In the genomic region with DNA sequence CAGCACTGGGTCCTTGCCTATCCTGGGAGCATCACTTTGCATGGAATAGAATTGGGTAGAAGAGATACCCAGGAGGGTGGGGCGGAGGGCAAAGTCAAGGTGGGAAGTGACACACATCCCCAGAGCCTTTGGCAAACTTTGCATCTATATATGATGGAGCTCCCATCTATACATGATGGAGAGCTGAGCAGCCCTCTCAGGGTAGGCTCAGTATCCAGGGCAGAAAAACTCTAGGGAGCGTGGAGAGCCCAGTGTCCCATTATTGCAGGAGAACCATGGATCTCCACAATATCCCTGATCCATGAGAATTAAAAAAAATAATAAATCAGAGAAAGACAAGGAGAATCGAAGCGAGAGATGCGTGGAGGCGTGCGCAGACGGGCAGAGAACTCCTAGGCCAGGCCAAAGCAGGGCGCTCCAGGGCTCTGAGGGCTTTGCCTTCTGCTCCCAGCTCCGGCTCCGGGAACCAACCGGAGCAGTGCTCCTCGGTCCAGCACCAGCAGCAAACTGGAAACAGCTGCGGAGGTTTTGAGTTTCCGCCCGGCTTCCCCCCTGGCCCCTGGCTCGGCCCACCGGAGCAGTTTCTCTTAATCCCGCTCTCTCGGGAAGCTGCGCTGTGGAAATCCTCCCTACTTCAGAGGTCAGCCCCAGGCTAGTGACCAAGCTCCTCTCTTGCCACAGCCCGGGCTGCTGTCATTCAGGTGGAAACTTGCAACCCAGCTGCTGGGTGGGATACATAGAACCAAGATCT, we compare ENCODE assay signal across 15 mouse cellular contexts. TPM values are rescaled to one million over a fixed set of nuclear protein-coding genes. Genes with fewer than 3 reads are reported as not detected.
A peak's percentile ranks its signal among the peaks of the same experiment; 100 is the strongest.
DNase-seq lines count a peak whose midpoint lies in the region; ATAC-seq lines count a peak whose summit lies in the region.
"Had no signal": no experiment of that assay in that cellular context is flagged by ENCODE, and none has a peak within 500 bp of the region (broad histone marks: within the 10 kb centered on the region; RNA-seq: fewer than 3 reads in every experiment).

No protein-coding gene starts in this region.

- no peak for DNase-seq in kidney, adult 18-20 months
- DNase-seq in embryo, embryonic 10.5 days (ENCODE audit: low spot score), result peak; percentile 76
- peak; percentile 91 for DNase-seq in embryonic facial prominence, embryonic 10.5 days (ENCODE audit: low spot score)
- no peak for DNase-seq in ovary, postnatal 10 days (ENCODE audit: low spot score)
- DNase-seq in right cerebral cortex, postnatal 25 days, result no peak
- DNase-seq: heart, adult 18-20 months; heart, postnatal 10 days; thymus, postnatal 36 days had no signal

- H3K4me1 ChIP-seq in kidney, embryonic 14.5 days (ENCODE audit: control insufficient read depth, insufficient read depth, low read length), result 0 out of 2 replicates have a peak, but pooled peaks cover 6% of the 10 kb centered on the region
- peaks cover 33% of the 10 kb centered on the region for H3K4me1 ChIP-seq in embryonic facial prominence, embryonic 10.5 days
- H3K4me1 ChIP-seq in limb, embryonic 12.5 days (replicated peaks), result peaks cover 29% of the 10 kb centered on the region
- H3K4me1 ChIP-seq: forebrain, embryonic 15.5 days; neural tube, embryonic 12.5 days had no signal

- no peak overlapping the region for H3K4me3 ChIP-seq in kidney, embryonic 14.5 days (ENCODE audit: low read length)
- H3K4me3 ChIP-seq in embryonic facial prominence, embryonic 10.5 days, result no peak overlapping the region
- H3K4me3 ChIP-seq in limb, embryonic 12.5 days (replicated peaks), result no peak overlapping the region
- H3K4me3 ChIP-seq: forebrain, embryonic 15.5 days; neural tube, embryonic 12.5 days had no signal

- H3K9ac ChIP-seq in kidney, embryonic 14.5 days (ENCODE audit: low read depth, low read length), result no peak overlapping the region
- H3K9ac ChIP-seq in limb, embryonic 12.5 days (replicated peaks), result 0 out of 2 replicates have a peak overlapping the region, but pooled peaks have one; percentile 2
- H3K9ac ChIP-seq: forebrain, embryonic 15.5 days; liver, embryonic 14.5 days; neural tube, embryonic 12.5 days had no signal

- WGBS in kidney, embryonic 14.5 days, result 27% methylated on average over 22 of the region's 22 CpGs
- WGBS in embryonic facial prominence, embryonic 10.5 days, result 28% methylated on average over 22 of the region's 22 CpGs
- WGBS in limb, embryonic 12.5 days, result 28% methylated on average over 22 of the region's 22 CpGs

- no peaks in the 10 kb centered on the region for H3K36me3 ChIP-seq in kidney, embryonic 14.5 days (ENCODE audit: control insufficient read depth, insufficient read depth, low read length)
- no peaks in the 10 kb centered on the region for H3K36me3 ChIP-seq in embryonic facial prominence, embryonic 10.5 days (replicated peaks)
- H3K36me3 ChIP-seq in limb, embryonic 12.5 days, result no peaks in the 10 kb centered on the region
- H3K36me3 ChIP-seq: forebrain, embryonic 15.5 days; neural tube, embryonic 12.5 days had no signal

- H3K4me2 ChIP-seq in kidney, embryonic 14.5 days (replicated peaks; ENCODE audit: low read depth, low read length), result no peak overlapping the region; the same call in 1 of the 2 replicates
- H3K4me2 ChIP-seq in limb, embryonic 12.5 days, result peak overlapping the region; percentile 36
- H3K4me2 ChIP-seq: forebrain, embryonic 15.5 days; neural tube, embryonic 12.5 days had no signal

- ATAC-seq in kidney, embryonic 14.5 days (ENCODE audit: low FRiP score, low TSS enrichment), result peak; percentile 86
- peak; percentile 82; the same call in 1 of the 2 replicates for ATAC-seq in limb, embryonic 12.5 days (ENCODE audit: insufficient number of reproducible peaks, insufficient read depth, low FRiP score, low TSS enrichment, low read depth)
- ATAC-seq: forebrain, embryonic 15.5 days; Patski had no signal

- no peaks in the 10 kb centered on the region for H3K27me3 ChIP-seq in kidney, embryonic 14.5 days (ENCODE audit: control insufficient read depth, insufficient read depth, low read length)
- peaks cover 36% of the 10 kb centered on the region for H3K27me3 ChIP-seq in embryonic facial prominence, embryonic 10.5 days (replicated peaks; ENCODE audit: low read depth, poor library complexity, severe bottlenecking)
- peaks cover 35% of the 10 kb centered on the region for H3K27me3 ChIP-seq in limb, embryonic 12.5 days
- H3K27me3 ChIP-seq: forebrain, embryonic 15.5 days; neural tube, embryonic 12.5 days had no signal

- H3K27ac ChIP-seq in kidney, embryonic 14.5 days (ENCODE audit: low read depth, low read length), result peak overlapping the region; percentile 14; the same call in 1 of the 2 replicates
- peak overlapping the region; percentile 63 for H3K27ac ChIP-seq in embryonic facial prominence, embryonic 10.5 days (replicated peaks)
- 0 out of 2 replicates have a peak overlapping the region, but pooled peaks have one; percentile 4 for H3K27ac ChIP-seq in limb, embryonic 12.5 days
- H3K27ac ChIP-seq: forebrain, embryonic 15.5 days; liver, embryonic 14.5 days; neural tube, embryonic 12.5 days had no signal

- no peaks in the 10 kb centered on the region for H3K9me3 ChIP-seq in kidney, embryonic 14.5 days (ENCODE audit: control insufficient read depth, low read length)
- no peaks in the 10 kb centered on the region for H3K9me3 ChIP-seq in embryonic facial prominence, embryonic 10.5 days
- H3K9me3 ChIP-seq in limb, embryonic 12.5 days, result no peaks in the 10 kb centered on the region
- H3K9me3 ChIP-seq: forebrain, embryonic 15.5 days; neural tube, embryonic 12.5 days had no signal

RNA-seq across cellular contexts. Expression of a gene that starts 54.7 kb away (rescaled TPM):
- 0.15 and 0.17 TPM in 2 replicates for polyA plus RNA-seq in kidney, embryonic 14.5 days (2014; fragmentation: Nextera tagmentation; extraction: Ambion mirVana)
- polyA plus RNA-seq in embryonic facial prominence, embryonic 10.5 days (2016; fragmentation: Nextera tagmentation; extraction: Ambion mirVana), result 0.09 TPM in 1 of 2 replicates, not detected in the other
- not detected in 2 replicates for polyA plus RNA-seq in limb, embryonic 12.5 days (2016; fragmentation: Nextera tagmentation; extraction: Ambion mirVana)
- polyA plus RNA-seq: forebrain, embryonic 15.5 days; intestine, embryonic 14.5 days; liver, embryonic 14.5 days; neural tube, embryonic 12.5 days; Patski had no signal

Comparison
In these comparisons a context has a peak if more than half of its experiments do, and no peak if none do; other contexts are left out.
1. H3K27ac ChIP-seq: peak in every context shown above with its lines; median percentile 63 in embryonic facial prominence, embryonic 10.5 days; 14 in kidney, embryonic 14.5 days; 4 in limb, embryonic 12.5 days.
2. DNase-seq: peak in embryo, embryonic 10.5 days (single experiment) and embryonic facial prominence, embryonic 10.5 days (single experiment); none in kidney, adult 18-20 months (single experiment), ovary, postnatal 10 days (single experiment) and right cerebral cortex, postnatal 25 days (single experiment).